18 mouse cellular contexts compared by ENCODE assay signal in the genomic region with DNA sequence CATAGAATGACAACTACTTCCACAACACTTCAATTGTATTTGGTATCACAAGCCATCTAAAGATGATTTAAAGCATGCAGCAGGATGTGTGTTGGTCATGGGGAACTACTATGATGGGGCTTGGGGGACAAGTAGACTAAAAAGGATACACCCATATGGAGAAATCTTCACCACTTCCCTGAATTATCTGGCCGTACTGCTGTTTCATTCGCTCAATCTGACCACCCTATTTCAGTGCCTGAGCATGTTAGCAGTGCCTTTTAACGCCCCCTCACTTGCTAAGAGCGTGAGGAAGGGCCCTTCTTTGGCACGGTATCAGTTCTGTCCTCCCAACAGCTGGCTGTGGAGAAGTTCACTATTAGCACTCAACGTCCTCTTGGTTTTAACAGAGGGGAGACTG.
"Had no signal": no experiment of that assay in that cellular context is flagged by ENCODE, and none has a peak within 500 bp of the region (broad histone marks: within the 10 kb centered on the region; RNA-seq: fewer than 3 reads in every experiment).

No protein-coding gene starts in this region.

- DNase-seq: kidney, adult 2 months; kidney, postnatal 25 days; layer of hippocampus, adult 9-11 months; liver, embryonic 13.5 days; lung, adult 2 months; lung, postnatal 36 days; right cerebral cortex, adult 18-20 months; right cerebral cortex, postnatal 14 days; right cerebral cortex, postnatal 4 days; thymus, postnatal 25 days had no signal

- H3K4me3 ChIP-seq: layer of hippocampus, adult 2 months; liver, embryonic 13.5 days; midbrain, embryonic 12.5 days; midbrain, embryonic 15.5 days; myocyte; neural tube, embryonic 13.5 days; stomach, embryonic 15.5 days had no signal

- H3K4me1 ChIP-seq: liver, embryonic 13.5 days; midbrain, embryonic 15.5 days; stomach, embryonic 15.5 days had no signal

- H3K4me2 ChIP-seq: liver, embryonic 13.5 days; midbrain, embryonic 12.5 days; midbrain, embryonic 15.5 days; neural tube, embryonic 13.5 days; stomach, embryonic 15.5 days had no signal

- H3K36me3 ChIP-seq: liver, embryonic 13.5 days; midbrain, embryonic 12.5 days; midbrain, embryonic 15.5 days; neural tube, embryonic 13.5 days; stomach, embryonic 15.5 days had no signal

- ATAC-seq: intestine, embryonic 16.5 days; midbrain, embryonic 15.5 days had no signal

- H3K9me3 ChIP-seq: liver, embryonic 13.5 days; midbrain, embryonic 12.5 days; midbrain, embryonic 15.5 days; neural tube, embryonic 13.5 days; stomach, embryonic 15.5 days had no signal

- H3K9ac ChIP-seq: liver, embryonic 13.5 days; midbrain, embryonic 12.5 days; midbrain, embryonic 15.5 days; neural tube, embryonic 13.5 days; stomach, embryonic 15.5 days had no signal

- H3K27ac ChIP-seq: kidney, postnatal 0 days; layer of hippocampus, adult 2 months; liver, embryonic 13.5 days; midbrain, embryonic 12.5 days; midbrain, embryonic 15.5 days; neural tube, embryonic 13.5 days; stomach, embryonic 15.5 days had no signal
